Mouse (Mus musculus) hindbrain, postnatal 0 days (tissue): ENCODE measurements around the gene Hivep2. TPM values are rescaled to one million over a fixed set of nuclear protein-coding genes. Genes with fewer than 3 reads are reported as not detected.

Experiments
- ATAC-seq: fragments of 200-750 bp; cut with Nextera tagmentation; 2 replicates; pipeline ENCODE4 v1.8.0; 2017; ENCODE audit warnings: mild to moderate bottlenecking, moderate TSS enrichment, moderate library complexity
- DNase-seq: peaks from one replicate; pipeline ENCODE4 v3.0.0-alpha.2; 2015; ENCODE audit warnings: low spot score
- H3K27ac ChIP-seq: fragments of 300-500 bp; sonication (generic); 2 replicates; pipeline ENCODE4 v1.5.1; 2014; ENCODE audit warnings: mild to moderate bottlenecking
- H3K27me3 ChIP-seq: fragments of 300-500 bp; sonication (generic); 2 replicates; pipeline ENCODE4 v1.6.1; 2014; ENCODE audit warnings: low read length, mixed read lengths; ENCODE audit not compliant: insufficient read depth
- H3K36me3 ChIP-seq: fragments of 300-500 bp; sonication (generic); 2 replicates; pipeline ENCODE4 v1.6.1; 2014; ENCODE audit warnings: low read length, mixed read lengths; ENCODE audit not compliant: insufficient read depth
- H3K4me1 ChIP-seq: fragments of 300-500 bp; sonication (generic); 2 replicates; pipeline ENCODE4 v1.6.1; 2014; ENCODE audit warnings: antibody characterized with exemption, low read length, mixed read lengths; ENCODE audit not compliant: insufficient read depth
- H3K4me2 ChIP-seq: fragments of 300-500 bp; sonication (generic); 2 replicates; pipeline ENCODE4 v1.6.1; 2014; ENCODE audit warnings: low read depth, mild to moderate bottlenecking, low read length, moderate library complexity, mixed read lengths
- H3K4me3 ChIP-seq: fragments of 300-500 bp; sonication (generic); 2 replicates; pipeline ENCODE4 v1.5.1; 2014; ENCODE audit warnings: low read length
- H3K9ac ChIP-seq: fragments of 300-500 bp; sonication (generic); replicated peaks from 2 replicates; pipeline ENCODE4 v1.6.1; 2014; ENCODE audit warnings: mild to moderate bottlenecking, low read length, moderate library complexity, mixed read lengths
- H3K9me3 ChIP-seq: fragments of 300-500 bp; sonication (generic); 2 replicates; pipeline ENCODE4 v1.6.1; 2016; ENCODE audit warnings: low read length, mixed read lengths
- CTCF ChIP-seq: IDR thresholded peaks from 2 replicates; pipeline ENCODE4 v1.5.1; 2016; ENCODE audit warnings: antibody characterized with exemption, control low read depth, low read depth
- WGBS: fragments of 180-500 bp; shearing (Covaris S2); extraction: QIAGEN DNeasy Blood & Tissue Kit; methylation state at CpG from one replicate; pipeline ENCODE4 v1.1.7; 2014; 5-methylcytosine and 5-hydroxymethylcytosine counted together
- polyA plus RNA-seq: library from polyadenylated mRNA; unstranded; fragments of >200 nt; fragmentation: Nextera tagmentation; extraction: Ambion mirVana; gene quantifications from 2 replicates; pipeline ENCODE4 v1.2.1, GENCODE M21; 2015
- total RNA-seq: library from RNA; depleted of rRNA; stranded (reverse); fragments of >200 nt; gene quantifications from 2 replicates; pipeline ENCODE4 v1.2.3, GENCODE M21; 2014

Hivep2 gene
- total and polyA plus RNA-seq, 2 experiments from 2014 or later, result 13.6 to 43.5 TPM

GRCm38 (mm10) chr10:14085241-14085659, 119.4 kb downstream of the Hivep2 start:
- no peak overlapping the region for H3K4me2 ChIP-seq
- DNase-seq, result no peak
- no peaks in the 10 kb centered on the region for H3K9me3 ChIP-seq
- H3K4me1 ChIP-seq, result no peaks in the 10 kb centered on the region
- H3K4me3 ChIP-seq, result no peak overlapping the region
- no peaks in the 10 kb centered on the region for H3K36me3 ChIP-seq
- H3K9ac ChIP-seq, result no peak overlapping the region
- H3K27me3 ChIP-seq, result no peaks in the 10 kb centered on the region
- WGBS, result 63% methylated on average over 12 of the region's 12 CpGs
- no peak overlapping the region; the same call in 1 of the 2 replicates for H3K27ac ChIP-seq
- no peak for TF ChIP-seq CTCF
- ATAC-seq, result no peak

GRCm38 (mm10) chr10:14085882-14086515, 120.1 kb downstream of the Hivep2 start:
- 76% methylated on average over 10 of the region's 10 CpGs for WGBS
- no peak for TF ChIP-seq CTCF

GRCm38 (mm10) chr10:14087316-14087715, 121.4 kb downstream of the Hivep2 start:
- no peak for TF ChIP-seq CTCF
- no peak overlapping the region for H3K4me3 ChIP-seq
- no peak overlapping the region for H3K27ac ChIP-seq
- DNase-seq (no peak), ATAC-seq (no peak)
- H3K9ac ChIP-seq, result no peak overlapping the region
- no peaks in the 10 kb centered on the region for H3K36me3 ChIP-seq
- no peaks in the 10 kb centered on the region for H3K27me3 ChIP-seq
- H3K4me1 ChIP-seq, result no peaks in the 10 kb centered on the region
- no peak overlapping the region for H3K4me2 ChIP-seq
- H3K9me3 ChIP-seq, result no peaks in the 10 kb centered on the region
- WGBS, result 71% methylated on average over 7 of the region's 7 CpGs

More at GRCm38 (mm10) chr10:14085882-14086515, 120.1 kb downstream of the Hivep2 start:
- 0 out of 2 replicates have a peak overlapping the region, but pooled peaks have one; percentile 11 for H3K27ac ChIP-seq
- H3K9me3 ChIP-seq, result no peaks in the 10 kb centered on the region
- H3K4me1 ChIP-seq, result no peaks in the 10 kb centered on the region
- ATAC-seq (no peak), DNase-seq (no peak)
- no peaks in the 10 kb centered on the region for H3K27me3 ChIP-seq
- no peak overlapping the region for H3K9ac ChIP-seq
- H3K4me2 ChIP-seq, result peak overlapping the region; percentile 30
- H3K4me3 ChIP-seq, result no peak overlapping the region
- no peaks in the 10 kb centered on the region for H3K36me3 ChIP-seq

- Histone ChIP-seq H3K9me3 (no peaks in the 10 kb centered on the region), H3K27ac (no peak overlapping the region), H3K36me3 (no peaks in the 10 kb centered on the region), H3K4me2 (no peak overlapping the region), H3K4me3 (no peak overlapping the region), H3K9ac (no peak overlapping the region), H3K4me1 (no peaks in the 10 kb centered on the region), H3K27me3 (no peaks in the 10 kb centered on the region)
- ATAC-seq, result no peak
- peak; percentile 64 for TF ChIP-seq CTCF
- 44% methylated on average over 9 of the region's 9 CpGs for WGBS
- DNase-seq, result peak; percentile 59
These were observed 123.6 kb downstream of the Hivep2 start for GRCm38 (mm10) chr10:14089488-14089887.

GRCm38 (mm10) chr10:14094033-14094432, 128.2 kb downstream of the Hivep2 start:
- no peak for DNase-seq
- no peak for ATAC-seq
- 90% methylated on average over 4 of the region's 4 CpGs for WGBS
- no peak overlapping the region for H3K4me3 ChIP-seq
- TF ChIP-seq CTCF, result no peak
- no peak overlapping the region for H3K9ac ChIP-seq
- H3K4me1 ChIP-seq, result no peaks in the 10 kb centered on the region
- no peaks in the 10 kb centered on the region for H3K27me3 ChIP-seq
- H3K27ac ChIP-seq, result no peak overlapping the region
- H3K4me2 ChIP-seq, result no peak overlapping the region
- H3K36me3 ChIP-seq, result no peaks in the 10 kb centered on the region
- H3K9me3 ChIP-seq, result no peaks in the 10 kb centered on the region

- Histone ChIP-seq H3K4me3 (no peak overlapping the region), H3K4me2 (no peak overlapping the region), H3K36me3 (no peaks in the 10 kb centered on the region), H3K9ac (no peak overlapping the region), H3K9me3 (no peaks in the 10 kb centered on the region), H3K27me3 (no peaks in the 10 kb centered on the region), H3K4me1 (no peaks in the 10 kb centered on the region), H3K27ac (no peak overlapping the region)
- ATAC-seq (no peak), DNase-seq (no peak)
- no peak for TF ChIP-seq CTCF
- 75% methylated on average over 3 of the region's 3 CpGs for WGBS
These were observed 130.2 kb downstream of the Hivep2 start for GRCm38 (mm10) chr10:14096045-14096444.

GRCm38 (mm10) chr10:14099182-14099581, 133.3 kb downstream of the Hivep2 start:
- WGBS, result 71% methylated on average over 4 of the region's 4 CpGs
- no peak for TF ChIP-seq CTCF
- Histone ChIP-seq H3K9ac (no peak overlapping the region), H3K36me3 (no peaks in the 10 kb centered on the region), H3K4me3 (no peak overlapping the region), H3K27ac (no peak overlapping the region), H3K4me2 (no peak overlapping the region), H3K4me1 (no peaks in the 10 kb centered on the region), H3K9me3 (no peaks in the 10 kb centered on the region), H3K27me3 (no peaks in the 10 kb centered on the region)
- DNase-seq (no peak), ATAC-seq (no peak)
